Mouse (Mus musculus) embryonic facial prominence, embryonic 12.5 days (tissue): ENCODE measurements around the gene Lifr. TPM values are rescaled to one million over a fixed set of nuclear protein-coding genes. Genes with fewer than 3 reads are reported as not detected.

Experiments
- ATAC-seq: fragments of 200-750 bp; cut with Nextera tagmentation; 2 replicates; pipeline ENCODE4 v1.8.0; 2017; ENCODE audit not compliant: insufficient number of reproducible peaks, insufficient read depth, low FRiP score, low TSS enrichment
- H3K27ac ChIP-seq: fragments of 300-500 bp; sonication (generic); 2 replicates; pipeline ENCODE4 v1.5.1; 2016; ENCODE audit warnings: mild to moderate bottlenecking
- H3K27me3 ChIP-seq: fragments of 300-500 bp; sonication (generic); 2 replicates; pipeline ENCODE4 v1.6.1; 2016; ENCODE audit warnings: mild to moderate bottlenecking, moderate library complexity
- H3K36me3 ChIP-seq: fragments of 300-500 bp; sonication (generic); 2 replicates; pipeline ENCODE4 v1.6.1; 2016; ENCODE audit warnings: mild to moderate bottlenecking
- H3K4me1 ChIP-seq: fragments of 300-500 bp; sonication (generic); 2 replicates; pipeline ENCODE4 v1.6.1; 2016
- H3K4me2 ChIP-seq: fragments of 300-500 bp; sonication (generic); replicated peaks from 2 replicates; pipeline ENCODE4 v1.6.1; 2016; ENCODE audit warnings: mild to moderate bottlenecking, moderate library complexity
- H3K4me3 ChIP-seq: fragments of 300-500 bp; sonication (generic); 2 replicates; pipeline ENCODE4 v1.5.1; 2016; ENCODE audit warnings: mild to moderate bottlenecking
- H3K9ac ChIP-seq: fragments of 300-500 bp; sonication (generic); 2 replicates; pipeline ENCODE4 v1.6.1; 2016; ENCODE audit warnings: mild to moderate bottlenecking, moderate library complexity
- H3K9me3 ChIP-seq: fragments of 300-500 bp; sonication (generic); 2 replicates; pipeline ENCODE4 v1.6.1; 2016; ENCODE audit warnings: mild to moderate bottlenecking, moderate library complexity
- WGBS: fragments of 180-500 bp; shearing (Covaris S2); methylation state at CpG from one replicate; pipeline ENCODE4 v1.1.7; 2016; 5-methylcytosine and 5-hydroxymethylcytosine counted together
- polyA plus RNA-seq: library from polyadenylated mRNA; unstranded; fragments of >200 nt; fragmentation: Nextera tagmentation; extraction: Ambion mirVana; gene quantifications from 2 replicates; pipeline ENCODE4 v1.2.1, GENCODE M21; 2016

Lifr gene
- 17.5 and 18.3 TPM in 2 replicates for polyA plus RNA-seq

DNA sequence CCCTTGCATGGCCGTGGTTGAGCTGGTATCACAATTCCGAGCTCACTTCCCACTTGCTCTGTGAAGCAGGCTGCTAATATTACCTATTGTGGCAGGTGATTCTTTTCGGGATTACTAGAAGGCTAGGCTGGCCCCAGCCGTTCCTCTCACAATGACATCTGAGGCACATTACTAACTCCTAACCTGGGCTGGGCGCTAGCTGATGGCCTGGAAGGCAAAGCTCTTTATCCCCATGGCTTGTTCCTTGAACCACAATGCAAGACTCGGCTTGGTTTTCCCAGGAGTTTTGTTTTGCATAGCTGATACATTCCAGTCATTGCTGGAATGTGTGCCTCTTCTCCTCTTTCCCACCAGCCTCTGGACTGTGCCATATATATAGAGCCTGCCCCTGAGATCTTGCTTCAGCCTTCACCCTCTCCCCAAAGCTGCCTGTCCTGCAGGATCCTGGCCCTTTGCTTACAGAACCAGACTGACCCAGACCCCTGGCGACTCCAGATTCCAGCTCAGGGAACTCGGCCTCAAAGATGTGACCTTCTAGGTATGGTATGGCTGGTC, at the start of gene Lifr:
TSS of gene Lifr (plus strand) at position 404 of the 555 bp plus-strand sequence.
- Histone ChIP-seq H3K9ac (no peak within 1 kb of the TSS), H3K9me3 (no peaks in the 10 kb centered on the region), H3K4me3 (no peak within 1 kb of the TSS), H3K36me3 (no peaks in the 10 kb centered on the region), H3K27me3 (no peaks in the 10 kb centered on the region), H3K4me1 (peaks cover under 1% of the 10 kb centered on the region; the same call in 1 of the 2 replicates), H3K27ac (no peak within 1 kb of the TSS), H3K4me2 (no peak within 1 kb of the TSS)
- 61% methylated on average over 8 of the region's 8 CpGs for WGBS
- peak; percentile 41; the same call in 1 of the 2 replicates for ATAC-seq

DNA sequence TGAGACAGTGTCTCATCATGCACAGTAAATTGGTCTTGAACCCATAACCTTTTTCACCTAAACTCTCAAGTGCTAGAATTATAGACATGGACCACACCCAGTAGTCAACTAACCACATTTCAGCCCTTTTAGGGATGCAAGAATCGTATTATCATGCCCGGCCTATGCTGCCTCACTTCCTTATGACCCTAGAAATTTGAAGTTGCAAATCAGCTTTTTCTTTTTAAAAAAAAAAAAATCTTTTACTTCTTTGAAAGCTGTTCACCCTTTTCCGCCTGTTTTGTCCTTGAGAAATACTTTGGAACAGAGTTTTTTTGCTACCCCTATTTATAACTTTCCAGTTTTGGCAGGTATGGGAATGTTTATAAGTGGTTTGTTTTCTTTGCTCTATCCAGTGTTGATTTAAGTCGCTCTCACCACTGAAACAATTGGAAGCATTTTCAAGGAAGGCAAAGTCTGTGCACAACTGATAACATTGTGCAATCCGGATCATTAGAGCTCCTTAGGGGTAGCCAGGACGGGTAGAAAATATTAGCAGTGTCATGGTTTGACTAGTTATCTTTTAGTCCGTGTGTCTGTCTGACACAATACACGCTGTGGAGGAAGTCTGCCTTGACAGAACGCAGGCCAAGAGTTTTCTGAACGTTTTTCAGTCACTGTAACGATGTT, 46.2 kb upstream of the Lifr start:
- no peaks in the 10 kb centered on the region for H3K27me3 ChIP-seq
- no peaks in the 10 kb centered on the region for H3K9me3 ChIP-seq
- H3K27ac ChIP-seq = no peak overlapping the region
- H3K36me3 ChIP-seq = no peaks in the 10 kb centered on the region
- H3K4me2 ChIP-seq = no peak overlapping the region
- ATAC-seq = no peak
- H3K9ac ChIP-seq = no peak overlapping the region
- H3K4me3 ChIP-seq = no peak overlapping the region
- no peaks in the 10 kb centered on the region for H3K4me1 ChIP-seq
- 68% methylated on average over 11 of the region's 11 CpGs for WGBS

DNA sequence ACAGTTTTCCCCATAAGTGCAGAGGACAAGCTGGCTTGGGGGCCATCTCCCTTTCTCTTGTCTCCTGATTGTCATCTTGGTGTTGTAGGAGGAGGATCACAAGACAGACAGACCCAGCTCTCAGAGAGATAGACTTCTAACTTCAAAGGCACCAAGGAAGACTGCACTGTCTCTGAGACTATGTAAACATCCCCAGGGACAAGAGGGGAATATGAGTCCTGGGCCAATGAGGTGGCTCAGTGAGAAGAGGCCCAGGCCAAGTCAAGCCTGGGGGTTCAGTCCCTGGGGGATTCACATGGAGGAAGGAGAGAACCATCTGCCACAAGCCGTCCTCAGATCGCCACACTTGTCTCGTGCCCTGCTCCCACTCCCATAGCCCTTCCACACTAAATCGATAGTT, 45.4 kb upstream of the Lifr start:
- no peak overlapping the region for H3K9ac ChIP-seq
- no peak for ATAC-seq
- H3K27me3 ChIP-seq = no peaks in the 10 kb centered on the region
- no peak overlapping the region for H3K27ac ChIP-seq
- no peaks in the 10 kb centered on the region for H3K4me1 ChIP-seq
- WGBS = 71% methylated on average over 4 of the region's 4 CpGs
- H3K9me3 ChIP-seq = no peaks in the 10 kb centered on the region
- H3K36me3 ChIP-seq = no peaks in the 10 kb centered on the region
- H3K4me2 ChIP-seq = no peak overlapping the region
- H3K4me3 ChIP-seq = no peak overlapping the region

DNA sequence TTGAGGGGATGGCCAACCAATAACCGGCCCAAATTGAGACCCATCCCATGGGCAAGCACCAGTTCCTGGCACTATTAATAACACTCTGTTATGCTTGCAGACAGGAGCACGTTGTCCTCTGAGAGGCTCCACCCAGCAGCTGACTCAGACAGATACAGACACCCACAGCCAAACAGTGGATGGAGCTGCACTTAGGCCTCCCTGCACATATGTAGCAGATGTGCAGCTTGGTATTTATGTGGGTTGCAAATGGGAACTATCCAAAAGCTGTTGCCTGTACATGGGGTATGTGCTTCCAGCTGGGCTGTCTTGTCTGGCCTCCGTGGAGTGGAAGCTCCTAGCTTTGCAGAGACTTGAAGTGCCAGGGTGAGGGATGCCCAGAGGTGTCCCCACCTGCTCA, 42.5 kb upstream of the Lifr start:
- Histone ChIP-seq H3K27ac (no peak overlapping the region), H3K9me3 (no peaks in the 10 kb centered on the region), H3K36me3 (no peaks in the 10 kb centered on the region), H3K27me3 (no peaks in the 10 kb centered on the region), H3K4me3 (no peak overlapping the region), H3K9ac (no peak overlapping the region), H3K4me1 (no peaks in the 10 kb centered on the region), H3K4me2 (no peak overlapping the region)
- no peak for ATAC-seq
- WGBS = 71% methylated on average over 3 of the region's 3 CpGs

GRCm38 (mm10) chr15:7048916-7049315, 41.5 kb upstream of the Lifr start:
- no peak overlapping the region for H3K9ac ChIP-seq
- no peak for ATAC-seq
- H3K4me1 ChIP-seq = no peaks in the 10 kb centered on the region
- H3K4me2 ChIP-seq = no peak overlapping the region
- no peaks in the 10 kb centered on the region for H3K27me3 ChIP-seq
- no peak overlapping the region for H3K4me3 ChIP-seq
- no peaks in the 10 kb centered on the region for H3K9me3 ChIP-seq
- no peaks in the 10 kb centered on the region for H3K36me3 ChIP-seq
- H3K27ac ChIP-seq = no peak overlapping the region
- WGBS = 62% methylated on average over 8 of the region's 8 CpGs

DNA sequence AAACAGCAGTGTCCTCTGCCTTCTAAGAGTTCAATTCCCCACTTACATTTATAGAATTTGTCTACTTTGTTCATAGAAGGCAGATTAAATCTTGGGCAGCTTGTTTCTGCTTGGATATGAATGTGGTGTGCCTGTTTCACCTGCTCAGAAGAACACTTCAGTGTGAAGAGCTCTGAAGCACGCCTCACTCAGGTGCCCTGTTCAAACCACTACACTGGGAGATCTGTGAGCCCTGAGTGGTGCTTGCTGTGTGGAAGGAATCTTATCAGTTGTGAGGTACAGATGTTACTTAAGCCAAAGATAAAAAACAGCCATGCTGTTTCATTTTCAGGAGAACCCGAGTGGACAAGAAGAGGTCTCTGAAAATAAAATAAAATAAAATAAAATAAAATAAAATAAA, 38.7 kb upstream of the Lifr start:
- H3K4me3 ChIP-seq = no peak overlapping the region
- 79% methylated on average over 2 of the region's 2 CpGs for WGBS
- no peak for ATAC-seq
- no peaks in the 10 kb centered on the region for H3K27me3 ChIP-seq
- H3K9ac ChIP-seq = no peak overlapping the region
- H3K9me3 ChIP-seq = no peaks in the 10 kb centered on the region
- H3K4me1 ChIP-seq = no peaks in the 10 kb centered on the region
- no peak overlapping the region for H3K4me2 ChIP-seq
- no peaks in the 10 kb centered on the region for H3K36me3 ChIP-seq
- no peak overlapping the region for H3K27ac ChIP-seq

GRCm38 (mm10) chr15:7052117-7052516, 38.3 kb upstream of the Lifr start:
- Histone ChIP-seq H3K27me3 (no peaks in the 10 kb centered on the region), H3K9me3 (no peaks in the 10 kb centered on the region), H3K9ac (no peak overlapping the region), H3K4me2 (no peak overlapping the region), H3K4me1 (no peaks in the 10 kb centered on the region), H3K27ac (no peak overlapping the region), H3K4me3 (no peak overlapping the region), H3K36me3 (no peaks in the 10 kb centered on the region)
- ATAC-seq = no peak
- 72% methylated on average over 2 of the region's 2 CpGs for WGBS

DNA sequence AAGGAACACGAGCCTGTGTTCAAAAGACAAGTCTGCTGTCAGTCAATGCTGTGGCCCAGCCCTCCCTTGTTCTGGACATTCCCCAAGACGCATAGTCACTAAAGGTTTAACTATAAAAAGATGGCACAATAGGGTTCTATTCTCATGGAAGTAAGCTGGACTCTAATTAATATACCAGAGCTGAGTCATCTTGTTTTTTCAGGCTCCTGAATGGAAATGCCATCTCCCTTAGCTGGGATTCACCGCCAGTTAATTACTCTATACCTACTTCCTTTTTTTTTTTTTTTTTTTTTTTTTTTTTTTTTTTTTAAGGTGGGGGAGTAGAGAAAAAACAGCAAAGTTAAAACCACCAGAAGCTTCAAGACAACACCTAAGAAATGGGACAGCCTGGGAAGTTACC, 33.6 kb upstream of the Lifr start:
- H3K27me3 ChIP-seq = no peaks in the 10 kb centered on the region
- ATAC-seq = no peak
- no peaks in the 10 kb centered on the region for H3K36me3 ChIP-seq
- no peak overlapping the region for H3K9ac ChIP-seq
- H3K27ac ChIP-seq = no peak overlapping the region
- 74% methylated on average over 3 of the region's 3 CpGs for WGBS
- H3K9me3 ChIP-seq = no peaks in the 10 kb centered on the region
- H3K4me1 ChIP-seq = peaks cover 2% of the 10 kb centered on the region; the same call in 1 of the 2 replicates
- no peak overlapping the region for H3K4me3 ChIP-seq
- H3K4me2 ChIP-seq = no peak overlapping the region

- Histone ChIP-seq H3K9me3 (no peaks in the 10 kb centered on the region), H3K36me3 (no peaks in the 10 kb centered on the region), H3K4me2 (no peak overlapping the region), H3K9ac (no peak overlapping the region), H3K4me3 (no peak overlapping the region), H3K4me1 (peaks cover 11% of the 10 kb centered on the region), H3K27ac (no peak overlapping the region), H3K27me3 (no peaks in the 10 kb centered on the region)
- no peak for ATAC-seq
- 51% methylated on average over 2 of the region's 2 CpGs for WGBS
These were observed 29.9 kb upstream of the Lifr start for GRCm38 (mm10) chr15:7060522-7060921.

DNA sequence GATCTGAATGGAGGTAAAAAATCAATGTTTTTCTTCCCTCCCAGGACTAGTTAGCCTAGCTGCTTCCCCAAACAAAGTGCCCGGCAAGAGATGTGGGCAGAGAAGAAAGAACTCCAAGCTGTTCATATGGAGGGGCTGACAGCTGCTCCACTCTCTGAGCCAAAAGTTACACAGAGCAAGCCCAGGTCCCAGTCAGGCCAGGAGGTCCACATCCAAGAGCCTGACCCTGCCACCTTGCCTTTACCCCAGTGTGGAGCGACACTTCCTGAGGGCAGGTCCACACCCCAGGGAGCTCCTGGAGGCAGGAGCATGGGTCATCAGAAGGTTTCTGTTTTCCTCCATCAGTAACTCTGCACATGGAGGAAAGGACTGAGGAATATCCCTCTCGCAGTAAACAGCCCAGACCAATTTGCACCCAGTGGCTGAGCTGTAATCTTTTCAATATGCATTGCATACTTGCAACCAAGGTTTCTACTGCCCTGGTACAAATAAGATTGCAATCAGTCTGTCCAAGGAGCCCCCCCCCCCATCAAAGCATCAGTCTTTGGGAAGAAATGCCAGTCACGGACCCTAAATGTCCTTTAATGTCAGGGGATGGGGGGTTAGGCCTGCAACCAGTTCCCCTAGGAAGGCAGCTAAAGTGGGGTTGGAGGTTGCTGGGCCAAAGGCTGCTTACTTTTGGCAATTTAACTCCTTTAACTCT, 28.3 kb upstream of the Lifr start:
- Histone ChIP-seq H3K27me3 (no peaks in the 10 kb centered on the region), H3K9ac (no peak overlapping the region), H3K4me1 (peaks cover 11% of the 10 kb centered on the region), H3K27ac (no peak overlapping the region), H3K9me3 (no peaks in the 10 kb centered on the region), H3K4me2 (no peak overlapping the region), H3K4me3 (no peak overlapping the region), H3K36me3 (no peaks in the 10 kb centered on the region)
- no peak for ATAC-seq
- WGBS = 12% methylated on average over 4 of the region's 4 CpGs

DNA sequence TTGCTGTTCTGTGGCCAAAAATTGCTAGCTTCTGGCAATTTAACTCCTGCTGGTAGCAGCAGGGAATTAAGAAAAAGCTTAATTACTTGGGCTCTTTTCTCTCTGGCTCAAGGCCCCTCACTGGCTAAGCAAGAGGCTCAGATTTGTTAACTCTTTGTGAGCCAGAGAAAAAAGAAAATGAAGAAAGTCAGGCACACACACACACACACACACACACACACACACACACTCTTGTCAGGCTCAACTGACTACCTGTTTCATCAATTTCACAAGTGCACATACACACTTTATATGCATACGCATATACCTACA, 27.8 kb upstream of the Lifr start:
- H3K9ac ChIP-seq = no peak overlapping the region
- 93% methylated on average over 1 of the region's 1 CpGs for WGBS
- H3K9me3 ChIP-seq = no peaks in the 10 kb centered on the region
- H3K4me1 ChIP-seq = peaks cover 11% of the 10 kb centered on the region
- no peak overlapping the region for H3K4me3 ChIP-seq
- H3K36me3 ChIP-seq = no peaks in the 10 kb centered on the region
- H3K27ac ChIP-seq = no peak overlapping the region
- ATAC-seq = no peak
- H3K27me3 ChIP-seq = no peaks in the 10 kb centered on the region
- no peak overlapping the region for H3K4me2 ChIP-seq

DNA sequence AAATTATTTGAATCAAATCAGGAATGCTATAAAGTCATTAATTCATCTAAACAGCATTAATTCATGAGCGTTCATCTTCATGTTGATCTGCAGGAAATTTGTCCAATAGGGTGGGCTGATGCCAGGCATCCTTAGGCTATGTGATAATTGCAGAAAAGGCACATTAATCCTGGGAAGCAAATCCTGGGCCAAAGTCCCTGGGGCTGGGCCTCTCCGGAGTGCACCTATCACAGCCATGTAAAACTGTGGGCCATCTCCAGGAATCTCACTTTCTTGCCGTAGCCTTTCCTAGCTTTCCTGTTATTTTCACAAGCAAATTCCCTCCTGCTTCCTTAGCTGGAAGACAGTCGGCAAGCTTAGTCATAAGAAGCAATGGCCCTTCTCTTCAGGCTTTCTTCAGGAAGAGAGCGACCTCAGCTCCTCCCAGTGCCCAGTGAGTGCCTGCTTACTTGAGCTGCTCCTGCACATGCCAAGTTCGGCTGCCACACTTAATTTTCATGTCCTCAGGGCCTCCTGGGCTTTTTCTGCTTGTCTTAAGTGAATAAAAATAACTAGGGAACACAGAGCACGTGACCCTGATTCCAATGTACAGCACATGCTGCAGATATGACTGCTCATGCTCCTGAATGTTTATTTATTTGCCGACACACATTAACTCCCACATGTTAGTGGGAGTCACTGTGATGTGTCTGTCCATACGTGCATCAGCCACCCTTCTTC, 26.7 kb upstream of the Lifr start:
- WGBS = 54% methylated on average over 9 of the region's 9 CpGs
- no peak overlapping the region for H3K27ac ChIP-seq
- no peaks in the 10 kb centered on the region for H3K27me3 ChIP-seq
- ATAC-seq = no peak
- H3K4me3 ChIP-seq = no peak overlapping the region
- H3K4me2 ChIP-seq = no peak overlapping the region
- peaks cover 11% of the 10 kb centered on the region for H3K4me1 ChIP-seq
- no peaks in the 10 kb centered on the region for H3K9me3 ChIP-seq
- H3K36me3 ChIP-seq = no peaks in the 10 kb centered on the region
- H3K9ac ChIP-seq = no peak overlapping the region
